Mouse (Mus musculus) adrenal gland, adult 18-20 months (tissue): ENCODE results near the gene Slfn2. TPM values are rescaled to one million over a fixed set of nuclear protein-coding genes. Genes with fewer than 3 reads are reported as not detected.
"Not testable (repeated sequence)": the region's sequence is repeated elsewhere in the genome, so short reads cannot be mapped to it uniquely, and the experiment has no call there.

Source experiments
- DNase-seq, 2 experiments: peaks; one replicate each; pipeline ENCODE4 v3.0.0; 2021 to 2022; ENCODE audit warnings: low spot score in 2 of 2
- long read RNA-seq, 2 experiments: library from polyadenylated mRNA; stranded (forward); transcript quantifications; one replicate each; pipeline ENCODE4 v2.0.0; 2021
- total RNA-seq, 2 experiments: library from RNA; stranded (reverse); gene quantifications; 1 replicate in 1 of 2; 2 replicates in 1 of 2; pipeline ENCODE4 v1.2.3; 2021

Slfn2 gene
- 1 to 10 TPM; 6.6 to 8.5 TPM for total RNA-seq
- long read RNA-seq, experiment 1, partial matches to known transcripts = 0 of 2 reads
- long read RNA-seq, experiment 1, other reads (novel, unspliced or antisense) = 0 of 2 reads
- long read RNA-seq, experiment 2, transcript Slfn2-201 (2 exons, 1,664 nt) = major isoform, 6 of 6 reads
- long read RNA-seq, experiment 2, partial matches to known transcripts = 0 of 6 reads
- long read RNA-seq, experiment 2, other reads (novel, unspliced or antisense) = 0 of 6 reads

GRCm38 (mm10) chr11:83064946-83065345, at the start of gene Slfn2:
Slfn2 (plus strand) TSS chr11:83065112.
- DNase-seq = no peak

GRCm38 (mm10) chr11:83016093-83016492, 48.8 kb upstream of the Slfn2 start:
- no peak for DNase-seq

- not testable (repeated sequence) for DNase-seq
Observed at GRCm38 (mm10) chr11:83019561-83020519, 45.1 kb upstream of the Slfn2 start.

GRCm38 (mm10) chr11:83020621-83021020, 44.3 kb upstream of the Slfn2 start, which contains the start of gene Slfn8:
Slfn8 (minus strand) TSS chr11:83020810.
- peak; percentile 20 to 52 for DNase-seq

- DNase-seq = not testable (repeated sequence)
Observed at GRCm38 (mm10) chr11:83038686-83039085, 26.2 kb upstream of the Slfn2 start.

- DNase-seq = no peak
Observed at GRCm38 (mm10) chr11:83039156-83039555, 25.8 kb upstream of the Slfn2 start.

GRCm38 (mm10) chr11:83039796-83040195, 25.1 kb upstream of the Slfn2 start:
- DNase-seq = peak in 1 of 2 experiments; percentile 27

- no peak for DNase-seq
Observed at GRCm38 (mm10) chr11:83040325-83040724, 24.6 kb upstream of the Slfn2 start.

GRCm38 (mm10) chr11:83041000-83041399, 23.9 kb upstream of the Slfn2 start:
- no peak for DNase-seq

GRCm38 (mm10) chr11:83043891-83044290, 21.0 kb upstream of the Slfn2 start:
- no peak for DNase-seq

GRCm38 (mm10) chr11:83045642-83046041, 19.3 kb upstream of the Slfn2 start:
- no peak for DNase-seq

- peak; percentile 69 to 71 for DNase-seq
Observed at GRCm38 (mm10) chr11:83057863-83058262, 7.0 kb upstream of the Slfn2 start.

- DNase-seq = peak in 1 of 2 experiments; percentile 14
Observed at GRCm38 (mm10) chr11:83060412-83061020, 4.4 kb upstream of the Slfn2 start.

- peak in 1 of 2 experiments; percentile 11 for DNase-seq
Observed at GRCm38 (mm10) chr11:83061806-83062205, 3.1 kb upstream of the Slfn2 start.

GRCm38 (mm10) chr11:83063126-83063525, 1.8 kb upstream of the Slfn2 start:
- DNase-seq = peak in 1 of 2 experiments; percentile 10

- DNase-seq = peak in 1 of 2 experiments; percentile 18
Observed at GRCm38 (mm10) chr11:83063941-83064349, 967 bp upstream of the Slfn2 start.

GRCm38 (mm10) chr11:83065441-83066344, 781 bp downstream of the Slfn2 start:
- DNase-seq = no peak

GRCm38 (mm10) chr11:83066640-83067531, 2.0 kb downstream of the Slfn2 start:
- DNase-seq = peak in 1 of 2 experiments; percentile 21

GRCm38 (mm10) chr11:83067982-83068694, 3.2 kb downstream of the Slfn2 start:
- DNase-seq = no peak
